Mouse (Mus musculus): ENCODE results near the gene Ralgapa2. TPM values are rescaled to one million over a fixed set of nuclear protein-coding genes. Genes with fewer than 3 reads are reported as not detected.

The Ralgapa2 gene
- total RNA-seq, 2 experiments from 2014 or later: 33.1 to 35.7 TPM

- DNase-seq: peak; percentile 10
These were observed 152.5 kb downstream of the Ralgapa2 start for GRCm38 (mm10) chr2:146359676-146360075.

DNA sequence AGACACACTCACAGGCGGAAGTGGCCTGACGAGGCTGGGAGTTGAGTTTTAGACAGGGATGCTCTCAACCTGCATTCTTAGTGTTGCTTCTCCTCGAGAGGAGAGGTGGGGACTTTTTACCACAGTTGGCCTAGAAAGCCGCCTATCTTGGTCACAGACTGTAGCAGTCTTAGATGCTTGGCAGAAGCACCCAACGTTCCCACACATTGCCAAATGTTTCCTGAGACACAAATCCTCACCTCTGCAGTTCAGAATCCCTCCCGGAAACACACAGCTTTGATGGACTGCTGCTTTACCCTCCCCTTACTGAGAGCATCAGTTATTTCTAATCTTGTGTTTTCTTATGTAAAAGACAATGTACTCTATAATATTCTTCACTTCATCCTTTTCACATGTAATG is 155.6 kb downstream of the Ralgapa2 start:
- no peak for DNase-seq

DNA sequence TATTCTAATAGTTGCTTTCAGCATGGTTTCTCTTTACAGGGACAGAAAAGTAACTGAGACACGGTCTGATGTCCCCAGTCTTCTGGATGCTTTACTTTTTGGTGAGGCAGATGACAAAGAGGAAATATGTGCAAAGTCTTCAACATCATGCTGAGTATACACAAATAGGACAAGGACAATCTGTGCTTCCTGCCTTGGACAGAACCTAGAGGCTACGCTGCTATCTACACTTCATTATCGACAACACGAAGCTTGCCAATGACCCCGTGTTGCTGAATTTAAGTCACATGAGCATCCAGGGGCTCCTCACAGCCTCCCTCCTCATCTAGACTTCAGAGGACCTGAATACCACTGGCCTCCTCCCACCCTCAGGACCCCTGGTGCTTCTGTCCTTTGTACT is 161.9 kb downstream of the Ralgapa2 start:
- no peak for DNase-seq

DNA sequence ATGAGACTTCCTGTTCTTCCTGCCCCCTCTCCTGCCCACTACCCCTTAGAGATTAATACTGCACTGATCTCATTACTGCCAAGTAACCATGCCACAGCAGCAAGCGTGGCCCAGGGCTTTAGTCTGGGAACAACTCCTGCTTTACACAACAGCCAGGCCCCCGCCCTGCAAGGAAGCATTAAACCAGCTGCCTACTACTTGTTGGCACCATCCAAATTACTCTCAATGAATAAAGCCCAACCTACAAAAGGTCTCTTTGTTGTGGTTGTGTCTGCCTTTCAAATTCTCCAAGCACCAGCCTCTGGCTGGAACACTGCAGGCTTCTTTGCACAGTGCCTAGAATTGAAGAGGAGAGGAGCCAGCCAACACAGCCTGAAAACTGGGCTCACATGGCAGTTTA is 164.2 kb downstream of the Ralgapa2 start:
- DNase-seq: no peak

GRCm38 (mm10) chr2:146340090-146340489 is 172.1 kb downstream of the Ralgapa2 start:
- DNase-seq: no peak

DNA sequence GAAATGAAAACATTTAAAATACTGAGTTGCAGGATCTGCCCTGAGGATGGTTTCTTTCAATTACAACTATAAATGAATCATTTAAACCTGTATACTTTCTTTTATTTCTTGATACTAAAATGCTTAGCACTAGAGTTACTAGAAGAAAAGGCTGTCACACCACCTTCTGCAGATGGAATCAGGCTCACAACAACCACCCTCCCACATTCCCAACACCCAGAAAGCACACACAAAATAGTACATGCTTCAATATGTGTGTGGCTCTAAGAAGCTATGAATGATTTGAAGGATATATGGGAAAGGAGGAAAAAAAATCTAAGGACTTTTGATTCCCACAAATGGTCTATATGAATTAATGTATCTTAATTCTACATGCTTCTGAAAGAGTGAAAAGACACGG is 174.6 kb downstream of the Ralgapa2 start:
- no peak for DNase-seq

DNA sequence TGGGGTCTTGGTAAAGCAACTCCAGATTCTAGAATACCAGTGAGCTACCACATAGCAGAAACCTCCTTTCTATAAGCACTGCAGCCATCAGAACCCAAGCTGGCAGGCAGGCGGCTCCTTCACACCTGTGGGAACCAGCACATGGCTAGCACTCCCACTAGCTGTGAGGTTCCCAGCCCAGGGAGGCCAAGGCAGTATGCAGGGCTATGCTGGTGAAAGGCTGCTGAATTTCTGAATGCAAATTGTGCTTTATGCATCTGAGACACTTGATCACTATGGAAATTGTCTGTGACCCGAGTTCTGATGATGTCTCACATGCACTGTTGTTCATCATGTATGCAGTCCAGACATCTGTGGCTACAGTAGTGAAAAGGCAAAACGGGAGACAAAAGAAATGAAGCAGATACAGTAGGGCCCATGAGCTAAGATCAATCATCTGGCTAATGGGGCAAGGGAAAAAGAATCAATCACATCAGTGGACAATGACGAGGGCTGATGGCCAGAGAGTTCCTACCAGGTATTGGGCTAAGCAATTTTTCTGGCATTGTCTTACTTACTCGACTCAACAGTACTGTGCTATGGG is 180.2 kb downstream of the Ralgapa2 start:
- no peak for DNase-seq

GRCm38 (mm10) chr2:146330772-146331281 is 181.3 kb downstream of the Ralgapa2 start:
- DNase-seq: no peak

- no peak for DNase-seq
These were observed 182.0 kb downstream of the Ralgapa2 start for GRCm38 (mm10) chr2:146330101-146330500.

DNA sequence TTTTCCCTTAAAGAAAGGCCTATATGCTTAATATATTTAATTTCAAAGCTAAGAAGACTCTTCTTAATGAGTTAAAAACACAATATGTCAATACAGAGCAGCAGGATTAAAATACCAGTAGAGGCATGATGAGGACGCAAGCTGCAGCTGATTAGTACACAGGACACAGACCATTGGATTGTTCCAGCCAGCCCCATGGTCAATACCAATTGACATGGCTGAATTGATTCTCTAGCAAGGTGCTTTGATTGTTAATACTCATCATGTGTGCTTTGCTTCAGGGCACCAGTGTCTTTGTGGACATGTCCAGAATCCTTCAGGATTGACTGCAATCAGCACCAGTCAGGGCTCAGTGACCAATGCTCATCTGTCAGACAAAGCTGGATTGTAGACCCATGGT is 185.5 kb downstream of the Ralgapa2 start:
- DNase-seq: no peak

- no peak for DNase-seq
These were observed 187.0 kb downstream of the Ralgapa2 start for GRCm38 (mm10) chr2:146324907-146325715.

- no peak for DNase-seq
These were observed 187.8 kb downstream of the Ralgapa2 start for GRCm38 (mm10) chr2:146324140-146324906.

GRCm38 (mm10) chr2:146323528-146323927 is 188.6 kb downstream of the Ralgapa2 start:
- no peak for DNase-seq

- DNase-seq: no peak
These were observed 189.4 kb downstream of the Ralgapa2 start for GRCm38 (mm10) chr2:146322770-146323169.

DNA sequence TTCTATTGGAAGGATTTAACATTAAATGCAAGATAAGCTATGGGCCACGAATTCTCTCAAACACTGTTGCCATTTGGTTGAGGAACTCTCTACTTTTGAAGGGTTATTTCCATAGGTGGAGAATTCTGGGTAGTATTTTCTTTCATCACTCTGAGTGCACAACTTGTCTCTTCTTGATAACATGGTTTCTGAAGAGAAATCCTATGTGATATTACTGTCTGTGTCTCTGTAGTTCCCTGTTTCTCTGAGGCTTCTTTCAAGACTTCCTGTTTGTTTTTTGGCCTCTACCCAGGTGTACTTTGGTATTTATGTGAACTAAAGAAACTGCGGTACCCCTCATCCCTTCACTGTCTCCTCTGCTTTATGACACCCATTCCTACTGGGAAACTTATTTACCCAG is 190.1 kb downstream of the Ralgapa2 start:
- no peak for DNase-seq

DNA sequence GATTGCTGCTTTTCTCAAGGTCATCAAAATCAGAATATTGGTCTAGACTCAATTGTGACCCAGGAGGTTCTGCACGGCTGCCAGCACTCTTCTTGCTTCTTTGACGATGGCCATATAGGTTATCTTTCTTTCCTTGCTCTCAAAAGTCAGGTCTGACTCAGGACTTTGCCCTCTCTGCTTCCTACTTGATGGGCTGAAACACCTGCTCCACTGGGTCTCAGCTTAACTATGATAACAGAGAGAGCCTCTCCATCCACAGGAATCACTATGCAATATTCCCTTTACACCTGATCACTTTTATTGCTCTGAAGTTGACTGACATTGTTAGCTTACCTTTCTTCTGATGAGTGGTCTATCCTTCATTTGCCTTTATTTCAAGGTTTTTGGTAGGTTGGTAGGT is 191.5 kb downstream of the Ralgapa2 start:
- no peak for DNase-seq

DNA sequence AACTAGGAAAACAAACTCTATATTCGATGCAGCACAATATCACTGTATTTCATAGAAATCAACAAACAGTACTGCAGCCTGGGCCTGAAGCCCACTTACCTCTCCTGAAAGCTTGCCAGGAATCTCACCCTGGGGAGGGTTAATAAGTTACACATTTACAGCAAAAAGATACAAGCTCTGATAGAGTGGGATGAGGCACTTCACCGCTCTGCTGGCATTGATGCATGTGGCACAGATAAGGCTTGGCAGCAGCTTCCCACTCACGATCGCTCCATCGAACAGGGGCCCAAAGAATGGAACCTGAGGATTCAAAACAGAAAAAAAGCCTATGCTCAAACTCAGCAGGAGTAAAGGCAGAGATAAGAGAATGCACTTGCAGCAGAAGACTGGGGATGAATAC is 197.4 kb downstream of the Ralgapa2 start:
- no peak for DNase-seq

- no peak for DNase-seq
These were observed 198.3 kb downstream of the Ralgapa2 start for GRCm38 (mm10) chr2:146313811-146314210.

GRCm38 (mm10) chr2:146310760-146311159 is 201.4 kb downstream of the Ralgapa2 start:
- no peak for DNase-seq

- DNase-seq: no peak
These were observed 201.9 kb downstream of the Ralgapa2 start for GRCm38 (mm10) chr2:146310291-146310690.

- no peak for DNase-seq
These were observed 202.7 kb downstream of the Ralgapa2 start for GRCm38 (mm10) chr2:146309413-146309812.

GRCm38 (mm10) chr2:146307060-146307459 is 205.1 kb downstream of the Ralgapa2 start:
- no peak for DNase-seq

DNA sequence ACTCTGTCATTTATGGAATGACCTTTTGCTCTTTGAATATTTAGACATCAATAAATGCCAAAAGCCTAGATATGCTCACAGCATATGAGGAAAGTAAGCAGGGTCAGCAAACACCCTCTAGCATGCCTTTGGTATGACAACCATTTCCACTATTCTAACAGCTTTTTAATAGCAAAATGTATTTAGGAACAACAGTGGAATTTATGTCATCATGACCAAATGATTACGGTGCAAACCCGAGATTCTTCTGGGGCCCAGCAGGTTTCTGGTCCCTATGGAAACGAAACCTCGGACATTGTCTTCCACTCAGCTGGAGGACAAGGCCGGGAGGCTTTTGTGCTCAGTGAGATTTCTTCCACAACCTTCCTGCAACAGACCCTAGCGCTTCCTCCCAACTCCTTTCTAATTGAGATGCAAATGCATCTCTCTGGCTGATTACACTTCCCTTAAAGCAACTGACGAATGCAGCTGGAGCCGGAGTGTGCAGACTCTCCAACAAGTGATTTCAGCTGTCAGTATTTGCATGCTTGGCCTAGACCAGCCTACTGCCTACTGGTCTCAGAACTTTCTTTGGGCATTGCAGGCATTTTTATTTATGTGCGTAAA is 209.9 kb downstream of the Ralgapa2 start:
- DNase-seq: no peak

All from heart, postnatal 4 days (tissue).